Mouse (Mus musculus) forebrain, embryonic 13.5 days (tissue): ENCODE results near the gene Gtf2h4. TPM values are rescaled to one million over a fixed set of nuclear protein-coding genes. Genes with fewer than 3 reads are reported as not detected.

Source experiments
- ATAC-seq: fragments of 200-750 bp; cut with Nextera tagmentation; 2 replicates; pipeline ENCODE4 v1.8.0; 2017
- H3K27ac ChIP-seq: fragments of 300-500 bp; sonication (generic); 2 replicates; pipeline ENCODE4 v1.5.1; 2015; ENCODE audit warnings: inconsistent platforms, mild to moderate bottlenecking, moderate library complexity
- H3K27me3 ChIP-seq: fragments of 300-500 bp; sonication (generic); 2 replicates; pipeline ENCODE4 v1.6.1; 2015; ENCODE audit warnings: mild to moderate bottlenecking, inconsistent platforms
- H3K36me3 ChIP-seq: fragments of 300-500 bp; sonication (generic); 2 replicates; pipeline ENCODE4 v1.6.1; 2015; ENCODE audit warnings: mild to moderate bottlenecking, inconsistent platforms; ENCODE audit not compliant: poor library complexity, severe bottlenecking
- H3K4me1 ChIP-seq: fragments of 300-500 bp; sonication (generic); 2 replicates; pipeline ENCODE4 v1.6.1; 2015; ENCODE audit warnings: inconsistent platforms
- H3K4me2 ChIP-seq: fragments of 300-500 bp; sonication (generic); 2 replicates; pipeline ENCODE4 v1.6.1; 2015; ENCODE audit warnings: inconsistent platforms, mild to moderate bottlenecking, moderate library complexity
- H3K4me3 ChIP-seq: fragments of 300-500 bp; sonication (generic); 2 replicates; pipeline ENCODE4 v1.5.1; 2015; ENCODE audit warnings: mild to moderate bottlenecking, inconsistent platforms
- H3K9ac ChIP-seq: fragments of 300-500 bp; sonication (generic); 2 replicates; pipeline ENCODE4 v1.6.1; 2015; ENCODE audit warnings: mild to moderate bottlenecking, inconsistent platforms
- H3K9me3 ChIP-seq: fragments of 300-500 bp; sonication (generic); replicated peaks from 2 replicates; pipeline ENCODE4 v1.6.1; 2016; ENCODE audit warnings: inconsistent platforms
- WGBS: fragments of 180-500 bp; shearing (Covaris S2); methylation state at CpG from one replicate; pipeline ENCODE4 v1.1.7; 2015; 5-methylcytosine and 5-hydroxymethylcytosine counted together
- polyA plus RNA-seq: library from polyadenylated mRNA; unstranded; fragments of >200 nt; fragmentation: Nextera tagmentation; extraction: Ambion mirVana; gene quantifications from 2 replicates; pipeline ENCODE4 v1.2.1, GENCODE M21; 2015

The Gtf2h4 gene
- polyA plus RNA-seq, 1 experiment from 2014 or later = 36.3 TPM

DNA sequence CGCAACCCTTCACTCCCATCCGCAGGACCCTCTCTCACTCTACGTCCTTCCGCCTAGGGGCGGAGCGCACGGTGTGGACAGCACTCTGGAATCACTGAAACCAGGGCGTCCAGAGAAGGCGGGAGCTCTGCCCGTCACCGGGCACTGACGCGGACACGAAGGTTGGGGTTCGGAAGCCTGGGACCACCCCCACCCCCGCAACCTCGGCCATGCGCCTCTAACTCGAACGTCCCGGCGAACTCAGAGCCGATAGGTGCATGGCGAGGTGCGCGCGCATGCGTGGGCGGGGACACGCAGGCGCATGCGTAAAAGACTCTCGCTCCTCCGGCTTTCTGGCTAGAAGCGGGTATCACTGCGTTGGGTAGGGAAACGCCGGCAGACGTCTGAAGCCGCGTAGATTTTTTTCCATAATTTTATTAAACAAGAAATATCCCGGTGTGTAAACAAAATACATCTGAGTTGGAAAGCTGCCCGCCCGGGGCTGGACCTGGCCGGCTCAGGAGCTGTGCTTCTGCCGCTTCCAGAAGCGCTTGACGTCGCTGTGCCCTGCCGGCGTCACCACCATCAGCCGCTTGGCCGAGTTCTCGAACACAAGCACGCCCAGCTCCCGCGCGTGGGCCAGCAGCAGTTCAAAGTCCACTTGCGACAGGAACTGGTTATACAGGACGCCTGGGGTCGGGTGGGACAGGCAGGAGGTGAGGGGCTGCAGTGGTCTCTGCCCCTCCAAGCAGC is 6.0 kb downstream of the Gtf2h4 start, which contains the start of gene Vars2:
TSS of gene Vars2 (minus strand) at position 259 of the 732 bp plus-strand sequence.
- Histone ChIP-seq H3K4me3 (peak within 1 kb of the TSS; percentile 55), H3K27ac (peak within 1 kb of the TSS; percentile 76), H3K4me2 (peak within 1 kb of the TSS; percentile 96), H3K27me3 (no peaks in the 10 kb centered on the region), H3K4me1 (peaks cover 20% of the 10 kb centered on the region), H3K9ac (peak within 1 kb of the TSS; percentile 86), H3K9me3 (no peaks in the 10 kb centered on the region), H3K36me3 (peaks cover 44% of the 10 kb centered on the region)
- under 1% methylated on average over 61 of the region's 61 CpGs for WGBS
- peak; percentile 92 for ATAC-seq

- peaks cover 46% of the 10 kb centered on the region for H3K36me3 ChIP-seq
- H3K27ac ChIP-seq = peak overlapping the region; percentile 46
- H3K4me2 ChIP-seq = peak overlapping the region; percentile 96
- WGBS = 5% methylated on average over 13 of the region's 13 CpGs
- H3K4me3 ChIP-seq = peak overlapping the region; percentile 55
- ATAC-seq = peak; percentile 59
- peak overlapping the region; percentile 86 for H3K9ac ChIP-seq
- H3K4me1 ChIP-seq = peaks cover 20% of the 10 kb centered on the region
- H3K9me3 ChIP-seq = no peaks in the 10 kb centered on the region
- no peaks in the 10 kb centered on the region for H3K27me3 ChIP-seq
Measured at GRCm38 (mm10) chr17:35666851-35667256, 6.7 kb downstream of the Gtf2h4 start.

- no peak for ATAC-seq
- Histone ChIP-seq H3K9ac (peak overlapping the region; percentile 86; the same call in 1 of the 2 replicates), H3K4me3 (no peak overlapping the region), H3K4me1 (peaks cover 20% of the 10 kb centered on the region), H3K27me3 (no peaks in the 10 kb centered on the region), H3K9me3 (no peaks in the 10 kb centered on the region), H3K27ac (no peak overlapping the region), H3K4me2 (peak overlapping the region; percentile 96), H3K36me3 (peaks cover 54% of the 10 kb centered on the region)
- whole genome bisulfite sequencing = 79% methylated on average over 17 of the region's 17 CpGs
Measured at GRCm38 (mm10) chr17:35665957-35666515, 7.5 kb downstream of the Gtf2h4 start.

GRCm38 (mm10) chr17:35653086-35653485 is 20.5 kb downstream of the Gtf2h4 start:
- 83% methylated on average over 2 of the region's 2 CpGs for WGBS
- no peaks in the 10 kb centered on the region for H3K4me1 ChIP-seq

GRCm38 (mm10) chr17:35649429-35649828 is 24.1 kb downstream of the Gtf2h4 start:
- no peaks in the 10 kb centered on the region for H3K36me3 ChIP-seq
- WGBS = 72% methylated on average over 2 of the region's 2 CpGs
- no peak for ATAC-seq
- no peak overlapping the region for H3K27ac ChIP-seq
- H3K9ac ChIP-seq = no peak overlapping the region
- no peak overlapping the region for H3K4me2 ChIP-seq
- H3K4me1 ChIP-seq = no peaks in the 10 kb centered on the region
- no peak overlapping the region for H3K4me3 ChIP-seq
- no peaks in the 10 kb centered on the region; the same call in 1 of the 2 replicates for H3K27me3 ChIP-seq
- no peaks in the 10 kb centered on the region for H3K9me3 ChIP-seq

More at GRCm38 (mm10) chr17:35653086-35653485, 20.5 kb downstream of the Gtf2h4 start:
- ATAC-seq = no peak
- no peaks in the 10 kb centered on the region for H3K9me3 ChIP-seq
- no peak overlapping the region for H3K4me2 ChIP-seq
- H3K27ac ChIP-seq = no peak overlapping the region
- no peak overlapping the region for H3K4me3 ChIP-seq
- H3K36me3 ChIP-seq = peaks cover 35% of the 10 kb centered on the region
- H3K9ac ChIP-seq = no peak overlapping the region
- H3K27me3 ChIP-seq = no peaks in the 10 kb centered on the region

DNA sequence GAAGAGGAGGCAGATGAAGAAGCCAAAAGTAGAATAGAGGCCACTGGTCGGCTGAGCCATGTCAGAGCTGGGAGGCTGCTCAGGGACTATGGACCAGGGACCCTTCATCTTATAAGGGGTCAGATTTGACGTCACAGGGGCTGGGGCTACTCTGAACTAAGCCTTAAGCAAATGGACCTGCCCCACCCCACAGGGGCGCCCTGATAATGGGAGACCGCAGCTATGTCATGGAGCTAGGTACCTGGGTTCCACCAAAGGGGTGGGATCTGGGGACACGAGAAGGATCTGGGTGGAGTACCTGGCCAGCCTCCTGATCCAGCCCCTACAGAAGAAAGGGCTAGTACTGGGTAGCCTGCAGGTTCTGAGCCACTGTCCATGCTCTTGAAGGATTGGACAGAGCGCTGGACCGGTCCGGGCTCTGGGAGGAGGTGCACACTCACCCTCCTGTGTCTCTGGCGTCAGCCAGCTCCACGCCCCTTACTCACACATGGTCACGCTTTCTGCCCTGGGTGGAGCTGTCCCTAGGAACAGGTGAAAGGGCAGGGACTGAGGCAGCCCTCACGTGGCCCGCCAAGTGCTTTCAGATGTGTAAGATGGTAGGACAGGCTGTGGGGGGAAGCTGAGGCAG is 29.8 kb downstream of the Gtf2h4 start, which contains the start of gene Mucl3:
TSS of gene Mucl3 (minus strand) at position 87 of the 628 bp plus-strand sequence.
- Histone ChIP-seq H3K9ac (no peak within 1 kb of the TSS), H3K27ac (no peak within 1 kb of the TSS), H3K4me2 (no peak within 1 kb of the TSS), H3K9me3 (no peaks in the 10 kb centered on the region), H3K27me3 (no peaks in the 10 kb centered on the region; the same call in 1 of the 2 replicates), H3K4me3 (no peak within 1 kb of the TSS), H3K36me3 (no peaks in the 10 kb centered on the region), H3K4me1 (no peaks in the 10 kb centered on the region)
- 76% methylated on average over 13 of the region's 13 CpGs for WGBS
- no peak for ATAC-seq

DNA sequence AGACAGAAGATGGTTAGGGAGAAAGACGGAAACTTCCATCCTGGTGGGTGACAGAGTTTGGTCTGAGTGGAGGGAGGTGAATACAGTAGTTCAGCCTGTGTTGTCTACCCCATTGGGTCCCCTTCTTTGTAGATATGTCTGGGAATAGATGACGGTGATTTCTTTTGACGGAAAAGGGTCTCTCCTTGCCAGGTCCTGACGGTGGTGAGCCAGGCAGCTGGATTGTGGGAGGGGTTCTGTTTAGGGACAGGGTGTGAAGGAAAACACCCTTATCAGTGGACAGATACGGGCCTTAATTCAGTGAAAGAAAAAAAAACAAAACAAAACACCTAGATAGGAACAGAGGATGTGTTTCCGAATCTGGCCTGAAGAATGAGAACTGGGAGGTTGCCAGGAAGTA is 34.2 kb downstream of the Gtf2h4 start:
- 86% methylated on average over 6 of the region's 6 CpGs for WGBS
- no peak for ATAC-seq
- H3K36me3 ChIP-seq = no peaks in the 10 kb centered on the region
- H3K27me3 ChIP-seq = no peaks in the 10 kb centered on the region
- H3K4me3 ChIP-seq = no peak overlapping the region
- no peak overlapping the region for H3K27ac ChIP-seq
- H3K9ac ChIP-seq = no peak overlapping the region
- no peak overlapping the region for H3K4me2 ChIP-seq
- H3K9me3 ChIP-seq = no peaks in the 10 kb centered on the region
- H3K4me1 ChIP-seq = no peaks in the 10 kb centered on the region

DNA sequence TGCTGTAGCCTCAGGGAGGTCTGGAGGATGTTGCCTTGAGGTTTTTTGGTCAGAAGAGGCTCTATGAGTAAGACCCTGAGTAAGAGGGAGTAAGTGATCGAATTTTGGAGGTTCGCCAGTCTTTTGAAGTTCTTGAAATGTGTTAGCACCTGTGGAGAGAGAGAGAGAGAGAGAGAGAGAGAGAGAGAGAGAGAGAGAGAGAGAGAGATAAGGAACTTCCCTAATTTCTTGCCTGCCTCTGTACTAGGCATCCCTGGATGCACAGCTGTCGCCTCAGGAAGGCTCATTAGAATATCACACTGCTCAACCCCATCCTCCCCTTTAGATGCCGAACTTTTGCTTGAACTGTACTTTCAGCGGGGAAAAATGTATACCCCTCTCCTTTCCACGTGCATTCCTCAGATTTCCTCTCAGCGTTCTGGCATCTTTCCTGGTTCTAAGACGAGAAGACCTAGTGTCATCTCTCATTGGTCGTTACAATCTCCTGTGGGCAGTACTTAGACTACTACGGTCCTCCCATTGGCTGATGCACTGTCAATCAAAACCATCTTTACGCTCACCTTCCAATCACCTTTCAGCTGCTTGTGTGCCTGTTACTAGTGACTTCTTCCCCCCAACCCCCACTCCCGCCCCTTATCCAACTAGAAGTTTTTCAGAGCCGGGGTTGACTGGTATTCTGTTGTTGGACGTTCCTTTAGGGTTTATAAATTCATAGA is 34.9 kb downstream of the Gtf2h4 start:
- 34% methylated on average over 14 of the region's 14 CpGs for WGBS
- peak overlapping the region; percentile 22; the same call in 1 of the 2 replicates for H3K4me2 ChIP-seq
- no peak overlapping the region for H3K27ac ChIP-seq
- peak; percentile 78 for ATAC-seq
- no peaks in the 10 kb centered on the region for H3K36me3 ChIP-seq
- H3K4me1 ChIP-seq = 0 out of 2 replicates have a peak, but pooled peaks cover 2% of the 10 kb centered on the region
- no peaks in the 10 kb centered on the region for H3K9me3 ChIP-seq
- no peak overlapping the region for H3K9ac ChIP-seq
- H3K27me3 ChIP-seq = no peaks in the 10 kb centered on the region
- H3K4me3 ChIP-seq = no peak overlapping the region

DNA sequence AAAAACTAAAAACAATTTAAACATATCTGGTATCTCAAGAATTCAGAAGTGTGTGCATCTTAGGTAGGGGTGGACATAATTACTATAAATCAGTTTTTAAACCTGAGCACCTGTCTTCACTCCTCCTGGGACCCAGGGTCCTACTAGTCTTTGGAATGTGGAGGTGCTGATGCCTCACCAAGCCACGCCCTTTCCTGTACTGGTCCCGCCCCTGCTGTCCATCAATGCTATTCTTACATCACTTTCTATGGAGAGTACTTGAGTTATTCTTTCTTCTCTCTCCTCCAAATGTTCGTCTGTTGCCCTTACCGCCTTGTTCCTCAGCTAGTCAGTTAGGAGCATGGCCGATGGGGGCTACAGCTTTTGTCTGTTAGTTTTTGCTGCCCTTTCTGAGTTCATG is 37.2 kb downstream of the Gtf2h4 start:
- no peak for ATAC-seq

DNA sequence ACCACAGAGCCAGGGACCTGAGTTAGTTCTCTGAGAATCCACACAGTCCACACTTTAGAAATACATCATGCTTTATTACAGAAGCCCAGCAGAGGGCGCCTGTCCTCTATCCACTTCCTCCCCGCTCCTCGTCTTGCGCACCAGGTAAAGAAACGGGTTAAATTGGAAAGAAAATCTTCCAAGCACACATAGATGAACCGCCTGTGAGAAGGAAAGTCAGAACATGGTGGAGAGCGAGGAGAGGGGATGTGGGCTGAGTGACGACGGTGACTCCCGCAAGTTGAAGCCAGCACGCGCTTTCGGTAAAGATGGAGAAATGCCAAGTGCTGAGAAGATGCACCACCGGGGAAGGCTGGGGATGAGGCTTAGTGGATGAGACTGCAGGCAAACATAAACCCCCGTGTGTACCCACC is 37.8 kb downstream of the Gtf2h4 start:
- no peaks in the 10 kb centered on the region for H3K36me3 ChIP-seq

More for the DNA sequence above, 37.2 kb downstream of the Gtf2h4 start:
- Histone ChIP-seq H3K9ac (no peak overlapping the region), H3K27me3 (no peaks in the 10 kb centered on the region), H3K27ac (no peak overlapping the region), H3K36me3 (no peaks in the 10 kb centered on the region), H3K4me3 (no peak overlapping the region), H3K4me1 (0 out of 2 replicates have a peak, but pooled peaks cover 2% of the 10 kb centered on the region), H3K9me3 (no peaks in the 10 kb centered on the region), H3K4me2 (no peak overlapping the region)
- WGBS = 27% methylated on average over 5 of the region's 5 CpGs

DNA sequence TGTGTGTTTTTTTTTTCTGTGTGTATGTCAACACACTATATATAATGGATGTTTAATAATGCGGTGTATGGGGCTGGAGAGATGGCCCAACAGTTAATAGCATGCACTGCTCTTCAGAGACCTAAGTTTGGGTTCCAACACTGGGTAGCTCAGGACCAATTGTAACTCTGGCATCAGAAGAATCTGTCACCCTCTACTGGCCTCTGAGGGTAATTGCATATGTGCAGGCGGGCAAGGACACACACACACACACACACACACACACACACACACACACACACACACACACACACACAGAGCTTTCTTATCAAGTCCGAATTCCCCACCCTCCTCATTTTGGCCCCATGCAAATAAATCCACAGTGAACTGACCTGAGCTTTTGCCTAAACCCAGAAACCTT is 38.3 kb downstream of the Gtf2h4 start:
- no peak for ATAC-seq
- H3K27me3 ChIP-seq = no peaks in the 10 kb centered on the region
- WGBS = 79% methylated on average over 3 of the region's 3 CpGs

More for the DNA sequence above, 37.8 kb downstream of the Gtf2h4 start:
- H3K27ac ChIP-seq = no peak overlapping the region
- no peaks in the 10 kb centered on the region for H3K9me3 ChIP-seq
- WGBS = 3% methylated on average over 15 of the region's 15 CpGs
- H3K4me3 ChIP-seq = peak overlapping the region; percentile 42
- H3K9ac ChIP-seq = peak overlapping the region; percentile 55
- peak overlapping the region; percentile 72 for H3K4me2 ChIP-seq
- H3K4me1 ChIP-seq = 0 out of 2 replicates have a peak, but pooled peaks cover 2% of the 10 kb centered on the region
- peak; percentile 77 for ATAC-seq
- no peaks in the 10 kb centered on the region for H3K27me3 ChIP-seq

More for the DNA sequence above, 38.3 kb downstream of the Gtf2h4 start:
- no peak overlapping the region for H3K27ac ChIP-seq
- 0 out of 2 replicates have a peak, but pooled peaks cover 2% of the 10 kb centered on the region for H3K4me1 ChIP-seq
- H3K4me2 ChIP-seq = no peak overlapping the region
- no peaks in the 10 kb centered on the region for H3K9me3 ChIP-seq
- no peak overlapping the region for H3K9ac ChIP-seq
- H3K36me3 ChIP-seq = no peaks in the 10 kb centered on the region
- no peak overlapping the region for H3K4me3 ChIP-seq
